Mouse (Mus musculus) heart, adult 2 months (tissue): Measurements from ENCODE around the gene 2410004B18Rik. TPM values are rescaled to one million over a fixed set of nuclear protein-coding genes. Genes with fewer than 3 reads are reported as not detected.

Experiments used
- DNase-seq, 2 experiments: peaks; one replicate each; pipeline ENCODE4 v3.0.0; 2021
- H3K27ac ChIP-seq: fragments of 200-600 bp; 2 replicates; pipeline ENCODE4 v1.8.1; 2022
- H3K27me3 ChIP-seq: fragments of 200-500 bp; 2 replicates; pipeline ENCODE4 v1.6.1; 2012; ENCODE audit warnings: mild to moderate bottlenecking, low read length, inconsistent platforms, mixed read lengths; ENCODE audit not compliant: control insufficient read depth, insufficient read depth
- H3K36me3 ChIP-seq: fragments of 200-500 bp; 2 replicates; pipeline ENCODE4 v1.6.1; 2012; ENCODE audit warnings: low read length, inconsistent platforms; ENCODE audit not compliant: control insufficient read depth, insufficient read depth
- H3K4me1 ChIP-seq: fragments of 200-500 bp; 2 replicates; pipeline ENCODE4 v1.6.1; 2011; ENCODE audit warnings: low read length; ENCODE audit not compliant: control insufficient read depth, insufficient read depth
- H3K4me3 ChIP-seq: fragments of 200-600 bp; 2 replicates; pipeline ENCODE4 v1.8.1; 2022
- H3K79me2 ChIP-seq: fragments of 200-500 bp; replicated peaks from 2 replicates; pipeline ENCODE4 v1.6.1; 2012; ENCODE audit warnings: mild to moderate bottlenecking, inconsistent platforms, low read length, moderate library complexity, mixed read lengths; ENCODE audit not compliant: control insufficient read depth, insufficient read depth
- H3K9ac ChIP-seq: fragments of 200-500 bp; 2 replicates; pipeline ENCODE4 v1.6.1; 2012; ENCODE audit warnings: low read depth, mild to moderate bottlenecking, control low read depth, inconsistent platforms, low read length, mixed read lengths
- CTCF ChIP-seq: fragments of 200-600 bp; IDR thresholded peaks from 2 replicates; pipeline ENCODE4 v1.8.1; 2022; ENCODE audit warnings: antibody characterized with exemption, mild to moderate bottlenecking, moderate library complexity
- EP300 ChIP-seq: fragments of 200-500 bp; IDR thresholded peaks from 2 replicates; pipeline ENCODE4 v1.6.1; 2011; ENCODE audit warnings: low read depth, low read length, control low read depth; ENCODE audit not compliant: insufficient read depth
- POLR2A ChIP-seq: fragments of 200-500 bp; IDR thresholded peaks from 2 replicates; pipeline ENCODE4 v1.6.1; 2011; ENCODE audit warnings: mild to moderate bottlenecking, low read depth, low read length, control low read depth; ENCODE audit not compliant: insufficient read depth
- WGBS: fragments of 180-500 bp; shearing (Covaris S2); methylation state at CpG from one replicate; pipeline ENCODE4 v1.1.7; 2018; 5-methylcytosine and 5-hydroxymethylcytosine counted together
- intact Hi-C: fragments of 180-260 bp; cut with DNase I; formaldehyde crosslinking; loops from one replicate; pipeline ENCODE4 v1.15.1; 2025
- polyA plus RNA-seq: library from polyadenylated mRNA; depleted of rRNA; stranded (reverse); fragments of >200 nt; gene quantifications from 2 replicates; pipeline ENCODE4 v1.2.3, GENCODE M21; 2012
- total RNA-seq, 2 experiments: library from RNA; stranded (reverse); gene quantifications; 2 replicates each; pipeline ENCODE4 v1.2.3; 2021

2410004B18Rik gene
- total and polyA plus RNA-seq, 3 experiments = 9.2 to 20.8 (median 17.9) TPM

GRCm38 (mm10) chr3:145939402-145939801 lies 1.6 kb downstream of the 2410004B18Rik start:
- H3K27ac ChIP-seq = no peak overlapping the region
- H3K4me1 ChIP-seq = peaks cover 8% of the 10 kb centered on the region
- intact Hi-C loops = no loop called here
- no peak overlapping the region for H3K4me3 ChIP-seq
- no peak overlapping the region for H3K9ac ChIP-seq
- WGBS = 61% methylated on average over 12 of the region's 12 CpGs
- DNase-seq = no peak
- H3K36me3 ChIP-seq = peaks cover 19% of the 10 kb centered on the region
- no peaks in the 10 kb centered on the region for H3K27me3 ChIP-seq
- TF ChIP-seq POLR2A (no peak), CTCF (no peak), EP300 (no peak)
- H3K79me2 ChIP-seq = peaks cover 5% of the 10 kb centered on the region

DNA sequence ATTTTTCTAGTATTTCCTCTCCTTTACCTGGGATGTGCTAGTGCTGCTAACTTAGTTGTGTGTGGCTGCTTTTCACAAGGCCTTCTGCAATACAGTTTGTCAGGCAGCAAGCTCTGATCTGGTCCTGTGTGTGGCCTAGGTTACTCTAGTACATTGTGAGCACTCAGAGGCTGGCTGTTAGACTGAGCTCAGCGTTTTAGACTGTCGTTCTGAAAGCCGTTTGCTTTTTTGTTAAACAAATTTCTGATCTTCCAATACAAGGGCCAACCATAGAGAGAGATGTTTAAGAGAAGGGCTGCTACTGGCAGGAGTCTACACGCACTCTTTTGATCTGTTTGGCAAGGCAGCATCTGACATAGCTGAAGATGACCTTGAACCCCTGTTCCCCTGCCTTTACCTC lies 2.2 kb downstream of the 2410004B18Rik start:
- no peak for DNase-seq
- no peak for TF ChIP-seq CTCF
- H3K4me3 ChIP-seq = no peak overlapping the region
- H3K4me1 ChIP-seq = peaks cover 8% of the 10 kb centered on the region
- peaks cover 5% of the 10 kb centered on the region for H3K79me2 ChIP-seq
- peaks cover 19% of the 10 kb centered on the region for H3K36me3 ChIP-seq
- H3K27me3 ChIP-seq = no peaks in the 10 kb centered on the region
- no peak overlapping the region for H3K27ac ChIP-seq
- no peak overlapping the region for H3K9ac ChIP-seq
- intact Hi-C loops = no loop called here
- WGBS = 71% methylated on average over 4 of the region's 4 CpGs

DNA sequence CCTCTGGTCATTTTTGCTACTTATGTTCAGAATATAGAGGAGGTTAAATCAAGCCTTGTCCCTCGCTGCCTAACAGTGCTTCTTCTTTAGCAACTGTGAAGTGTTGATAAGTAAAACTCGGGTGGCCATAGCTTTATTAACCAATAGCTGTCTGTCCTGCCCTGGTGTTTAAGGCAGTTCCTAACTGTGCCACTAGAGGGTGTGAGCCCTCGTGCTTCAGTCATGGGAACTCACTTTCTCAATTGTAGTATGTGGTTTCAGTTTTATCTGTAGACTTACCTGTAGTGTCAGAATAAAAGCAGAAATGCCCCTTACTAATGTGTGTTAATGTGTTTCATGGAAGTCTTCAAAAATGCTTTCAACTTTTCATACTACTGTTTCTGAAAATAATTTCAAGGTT lies 4.2 kb downstream of the 2410004B18Rik start:
- H3K36me3 ChIP-seq = peaks cover 19% of the 10 kb centered on the region
- H3K27ac ChIP-seq = no peak overlapping the region
- no peak overlapping the region for H3K9ac ChIP-seq
- no peaks in the 10 kb centered on the region for H3K27me3 ChIP-seq
- intact Hi-C loops = loop anchor here (2.0 kb wide), 1 partner anchor 235 kb away; no protein-coding TSS in a partner anchor
- DNase-seq = peak; percentile 65 to 70
- H3K4me3 ChIP-seq = no peak overlapping the region
- 5% methylated on average over 3 of the region's 3 CpGs for WGBS
- peaks cover 12% of the 10 kb centered on the region for H3K4me1 ChIP-seq
- peak; percentile 99 for TF ChIP-seq CTCF
- no peak for TF ChIP-seq EP300
- peaks cover 5% of the 10 kb centered on the region for H3K79me2 ChIP-seq

- no peak for DNase-seq
- intact Hi-C loops = no loop called here
- peaks cover 8% of the 10 kb centered on the region for H3K4me1 ChIP-seq
- H3K27ac ChIP-seq = no peak overlapping the region
- 59% methylated on average over 7 of the region's 7 CpGs for WGBS
- H3K27me3 ChIP-seq = no peaks in the 10 kb centered on the region
- no peak overlapping the region for H3K4me3 ChIP-seq
- H3K9ac ChIP-seq = no peak overlapping the region
- peaks cover under 1% of the 10 kb centered on the region; the same call in 1 of the 2 replicates for H3K79me2 ChIP-seq
- H3K36me3 ChIP-seq = peaks cover 15% of the 10 kb centered on the region
- TF ChIP-seq EP300 (no peak), POLR2A (no peak), CTCF (no peak)
These were observed 6.5 kb downstream of the 2410004B18Rik start for GRCm38 (mm10) chr3:145944348-145944747.

DNA sequence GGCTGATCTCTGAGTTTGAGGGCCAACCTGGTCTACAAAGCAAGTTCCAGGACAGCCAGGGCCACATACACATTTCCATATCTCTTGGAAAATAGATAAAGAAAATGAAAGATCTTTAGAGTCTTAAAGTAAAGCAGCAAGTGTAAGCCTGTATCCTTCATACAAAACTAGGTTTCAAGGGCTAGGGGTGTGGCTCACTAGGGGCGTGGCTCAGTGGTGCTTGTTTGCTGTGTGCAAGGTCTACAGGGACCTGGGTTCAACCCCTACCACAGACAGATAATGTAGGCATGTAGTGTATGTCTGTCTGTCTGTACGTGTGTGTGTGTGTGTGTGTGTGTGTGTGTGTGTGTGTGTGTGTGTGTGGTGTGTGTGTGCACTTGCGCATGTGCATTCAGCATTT lies 8.1 kb downstream of the 2410004B18Rik start:
- no peak overlapping the region for H3K4me3 ChIP-seq
- no peaks in the 10 kb centered on the region for H3K79me2 ChIP-seq
- no peaks in the 10 kb centered on the region for H3K27me3 ChIP-seq
- no peak overlapping the region for H3K27ac ChIP-seq
- H3K36me3 ChIP-seq = peaks cover 8% of the 10 kb centered on the region
- WGBS = 72% methylated on average over 3 of the region's 3 CpGs
- intact Hi-C loops = no loop called here
- TF ChIP-seq CTCF (no peak), POLR2A (no peak), EP300 (no peak)
- no peak for DNase-seq
- peaks cover 7% of the 10 kb centered on the region for H3K4me1 ChIP-seq
- H3K9ac ChIP-seq = no peak overlapping the region

DNA sequence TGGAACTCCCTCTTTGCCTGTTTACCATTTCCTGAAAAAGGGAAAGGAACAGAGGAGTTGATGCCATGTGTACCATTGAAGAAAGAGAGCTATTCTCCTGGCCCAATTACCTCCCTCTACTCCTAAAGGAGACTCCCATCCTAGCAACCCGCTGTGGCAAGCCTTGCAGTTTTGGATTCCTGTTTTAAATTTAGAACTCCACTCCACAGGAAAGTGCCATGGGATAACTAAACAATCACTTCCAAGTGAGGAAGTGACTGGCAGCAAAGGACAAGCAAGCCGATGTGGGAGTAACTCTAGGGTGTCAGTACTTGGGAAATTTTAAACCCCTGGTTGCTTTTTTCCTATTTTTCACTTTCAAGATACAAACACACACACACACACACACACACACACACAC lies 8.8 kb downstream of the 2410004B18Rik start:
- H3K36me3 ChIP-seq = peaks cover 6% of the 10 kb centered on the region
- no peak overlapping the region; the same call in 1 of the 2 replicates for H3K27ac ChIP-seq
- H3K4me1 ChIP-seq = peaks cover 5% of the 10 kb centered on the region
- TF ChIP-seq CTCF = no peak
- TF ChIP-seq EP300 = no peak
- no peaks in the 10 kb centered on the region for H3K79me2 ChIP-seq
- H3K4me3 ChIP-seq = no peak overlapping the region
- H3K27me3 ChIP-seq = no peaks in the 10 kb centered on the region
- 10% methylated on average over 2 of the region's 2 CpGs for WGBS
- DNase-seq = no peak
- no peak overlapping the region for H3K9ac ChIP-seq
- intact Hi-C loops = no loop called here
